Mouse (Mus musculus) myocyte (in vitro differentiated cells): ENCODE measurements at regions not wholly inside any gene's neighbourhood (a gene's known extent, or its start where the extent isn't known, plus 50 kb on each side); places are given as distances from the start of the nearest gene placed in this dataset.

Source experiments
- H3K27me3 ChIP-seq: one replicate; pipeline ENCODE4 v1.6.1; 2011; ENCODE audit not compliant: control insufficient read depth, insufficient read depth, insufficient read length
- H3K36me3 ChIP-seq: one replicate; pipeline ENCODE4 v1.6.1; 2011; ENCODE audit not compliant: control insufficient read depth, insufficient read depth
- H3K4me2 ChIP-seq: one replicate; pipeline ENCODE4 v1.6.1; 2011; ENCODE audit warnings: low read depth, control low read depth
- H3K4me3 ChIP-seq: one replicate; pipeline ENCODE4 v1.5.1; 2011; ENCODE audit warnings: mild to moderate bottlenecking, control low read depth, moderate library complexity
- H3K79me2 ChIP-seq: one replicate; pipeline ENCODE4 v1.6.1; 2011; ENCODE audit not compliant: control insufficient read depth, insufficient read depth
- H3ac ChIP-seq: one replicate; pipeline ENCODE4 v1.6.1; 2011; ENCODE audit not compliant: control insufficient read depth, insufficient read length
- CEBPB ChIP-seq: IDR thresholded peaks from 2 replicates; pipeline ENCODE4 v1.6.1; 2011; ENCODE audit warnings: mild to moderate bottlenecking, moderate library complexity; ENCODE audit not compliant: poor library complexity, insufficient read depth, severe bottlenecking
- E2F4 ChIP-seq: IDR thresholded peaks from one replicate; pipeline ENCODE4 v1.6.1; 2011; ENCODE audit warnings: mild to moderate bottlenecking, control low read depth, moderate library complexity; ENCODE audit not compliant: insufficient read depth
- MAX ChIP-seq: IDR thresholded peaks from one replicate; pipeline ENCODE4 v1.6.1; 2011; ENCODE audit warnings: low read depth, mild to moderate bottlenecking, control low read depth
- MYOD1 ChIP-seq, 3 experiments: IDR thresholded peaks; one replicate each; pipeline ENCODE4 v1.6.1; 2011; ENCODE audit warnings: control low read depth in 2 of 3, low read depth in 2 of 3, mild to moderate bottlenecking in 2 of 3, moderate library complexity in 1 of 3; ENCODE audit not compliant: insufficient read length in 2 of 3, control insufficient read depth in 1 of 3
- MYOG ChIP-seq, 3 experiments: IDR thresholded peaks; one replicate each; pipeline ENCODE4 v1.6.1; 2011; ENCODE audit warnings: control low read depth in 2 of 3, low read depth in 2 of 3, mild to moderate bottlenecking in 2 of 3; ENCODE audit not compliant: insufficient read length in 2 of 3, control insufficient read depth in 1 of 3, insufficient read depth in 1 of 3
- POLR2A ChIP-seq: IDR thresholded peaks from one replicate; pipeline ENCODE4 v1.6.1; 2011; ENCODE audit warnings: low read depth, mild to moderate bottlenecking, control low read depth, moderate library complexity; ENCODE audit not compliant: insufficient read length
- POLR2AphosphoS2 ChIP-seq: IDR thresholded peaks from one replicate; pipeline ENCODE4 v1.6.1; 2011; ENCODE audit warnings: low read depth, control low read depth; ENCODE audit not compliant: insufficient read length
- REST ChIP-seq: IDR thresholded peaks from one replicate; pipeline ENCODE4 v1.6.1; 2011; ENCODE audit warnings: mild to moderate bottlenecking, control low read depth, moderate library complexity; ENCODE audit not compliant: insufficient read depth, insufficient read length
- SRF ChIP-seq: IDR thresholded peaks from one replicate; pipeline ENCODE4 v1.6.1; 2011; ENCODE audit warnings: low read depth; ENCODE audit not compliant: control insufficient read depth, insufficient read length
- TCF12 ChIP-seq: IDR thresholded peaks from one replicate; pipeline ENCODE4 v1.6.1; 2011; ENCODE audit warnings: mild to moderate bottlenecking, control low read depth; ENCODE audit not compliant: poor library complexity, insufficient read depth, severe bottlenecking
- TCF3 ChIP-seq: IDR thresholded peaks from one replicate; pipeline ENCODE4 v1.6.1; 2011; ENCODE audit warnings: low read depth, control low read depth; ENCODE audit not compliant: insufficient read length
- USF1 ChIP-seq: IDR thresholded peaks from one replicate; pipeline ENCODE4 v1.6.1; 2011; ENCODE audit warnings: low read depth, mild to moderate bottlenecking, control low read depth, moderate library complexity

- Histone ChIP-seq H3K36me3 (no peaks in the 10 kb centered on the region), H3K4me2 (no peak overlapping the region), H3K27me3 (no peaks in the 10 kb centered on the region), H3K4me3 (no peak overlapping the region), H3ac (no peak overlapping the region), H3K79me2 (no peaks in the 10 kb centered on the region)
- no peak for TF ChIP-seq POLR2A
- TF ChIP-seq POLR2AphosphoS2: no peak
- TF ChIP-seq E2F4: no peak
- no peak for TF ChIP-seq MAX
- no peak for TF ChIP-seq SRF
- no peak for TF ChIP-seq REST
These were observed 180.6 kb downstream of the Irx2 start for GRCm38 (mm10) chr13:72809226-72809625.

GRCm38 (mm10) chr13:72810626-72811025 is 182.0 kb downstream of the Irx2 start:
- Histone ChIP-seq H3K4me2 (no peak overlapping the region), H3K79me2 (no peaks in the 10 kb centered on the region), H3ac (no peak overlapping the region), H3K27me3 (peaks cover 6% of the 10 kb centered on the region), H3K4me3 (no peak overlapping the region), H3K36me3 (no peaks in the 10 kb centered on the region)
- TF ChIP-seq MYOD1 (IDR thresholded peaks at IDR 0.05; ENCODE audit: control insufficient read depth in 1 of 3, insufficient read length in 2 of 3, low read depth in 2 of 3) (no peak), USF1 (no peak), POLR2AphosphoS2 (no peak)

GRCm38 (mm10) chr13:72814616-72815015 is 186.0 kb downstream of the Irx2 start:
- H3ac ChIP-seq: no peak overlapping the region
- H3K4me2 ChIP-seq: no peak overlapping the region
- H3K79me2 ChIP-seq: no peaks in the 10 kb centered on the region
- H3K27me3 ChIP-seq: peaks cover 23% of the 10 kb centered on the region
- TF ChIP-seq MYOG (IDR thresholded peaks at IDR 0.05; ENCODE audit: control insufficient read depth in 1 of 3, insufficient read depth in 1 of 3, insufficient read length in 2 of 3, low read depth in 2 of 3) (no peak), E2F4 (no peak), REST (no peak), CEBPB (no peak), POLR2A (no peak)
- H3K4me3 ChIP-seq: no peak overlapping the region
- no peaks in the 10 kb centered on the region for H3K36me3 ChIP-seq

GRCm38 (mm10) chr13:72815236-72815932 is 186.8 kb downstream of the Irx2 start:
- Histone ChIP-seq H3K36me3 (no peaks in the 10 kb centered on the region), H3K27me3 (peaks cover 23% of the 10 kb centered on the region), H3K4me3 (no peak overlapping the region), H3K4me2 (no peak overlapping the region), H3K79me2 (no peaks in the 10 kb centered on the region), H3ac (no peak overlapping the region)
- TF ChIP-seq TCF12 (no peak), E2F4 (no peak), POLR2AphosphoS2 (no peak)

- TF ChIP-seq USF1 (no peak), POLR2AphosphoS2 (no peak), TCF3 (no peak), MYOG (IDR thresholded peaks at IDR 0.05; ENCODE audit: control insufficient read depth in 1 of 3, insufficient read depth in 1 of 3, insufficient read length in 2 of 3, low read depth in 2 of 3) (no peak), E2F4 (no peak), SRF (no peak), REST (no peak), POLR2A (no peak), MAX (no peak), TCF12 (no peak), MYOD1 (IDR thresholded peaks at IDR 0.05; ENCODE audit: control insufficient read depth in 1 of 3, insufficient read length in 2 of 3, low read depth in 2 of 3) (no peak)
- peaks cover 23% of the 10 kb centered on the region for H3K27me3 ChIP-seq
- H3K4me3 ChIP-seq: no peak overlapping the region
These were observed 187.4 kb downstream of the Irx2 start for GRCm38 (mm10) chr13:72815933-72816553.

More at GRCm38 (mm10) chr13:72815933-72816553, 187.4 kb downstream of the Irx2 start:
- Histone ChIP-seq H3ac (no peak overlapping the region), H3K79me2 (no peaks in the 10 kb centered on the region), H3K36me3 (no peaks in the 10 kb centered on the region), H3K4me2 (no peak overlapping the region)
